Mouse (Mus musculus) embryonic fibroblast, embryonic 13.5 days (primary cell): ENCODE data around the gene Arid1b.

Experiments used
- CTCF ChIP-seq: IDR thresholded peaks from 2 replicates; pipeline ENCODE4 v1.5.1; 2011; ENCODE audit warnings: mild to moderate bottlenecking, control low read depth, low read length, moderate library complexity, borderline replicate concordance; ENCODE audit not compliant: insufficient read depth
- POLR2A ChIP-seq: IDR thresholded peaks from 2 replicates; pipeline ENCODE4 v1.6.1; 2011; ENCODE audit warnings: low read depth, mild to moderate bottlenecking, control low read depth, low read length, moderate library complexity

DNA sequence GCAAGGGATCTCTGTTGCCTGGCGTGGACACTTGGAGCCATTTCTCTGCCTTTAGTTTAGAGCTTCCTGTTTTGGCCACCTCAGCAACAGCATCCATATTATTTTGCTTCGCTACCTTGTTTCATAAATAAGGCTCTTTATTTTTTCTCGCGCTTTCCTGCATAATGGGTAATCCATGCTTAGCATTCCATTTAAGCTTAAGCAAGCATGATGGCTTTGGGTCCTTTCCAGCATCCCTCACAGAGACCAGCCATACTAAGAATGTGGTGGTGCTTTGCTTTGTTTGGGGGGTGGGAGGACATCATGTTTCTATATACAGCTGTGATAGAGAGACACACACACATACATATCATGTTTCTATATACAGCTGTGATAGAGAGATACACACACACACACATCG is 318.2 kb downstream of the Arid1b start:
- TF ChIP-seq POLR2A (no peak), CTCF (no peak)
